Comparison of ENCODE assay signal across 23 mouse cellular contexts in the genomic region with DNA sequence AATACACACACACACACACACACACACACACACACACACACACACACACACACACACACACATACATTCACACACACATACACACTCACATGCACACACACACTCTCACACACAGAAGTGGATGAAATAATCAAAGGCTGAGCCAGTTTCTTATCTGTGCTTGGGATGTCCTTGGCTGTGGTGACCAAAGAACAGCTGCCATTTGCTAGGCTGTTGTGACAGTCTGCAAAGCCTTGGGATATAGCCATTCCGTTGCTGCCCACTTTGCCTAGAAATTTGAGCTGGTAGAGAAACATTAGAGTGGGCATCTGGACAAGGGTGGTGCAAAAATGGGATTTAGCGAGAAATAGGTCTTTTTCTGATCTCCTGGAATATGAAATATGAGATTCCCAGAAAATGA. TPM values are rescaled to one million over a fixed set of nuclear protein-coding genes. Genes with fewer than 3 reads are reported as not detected.
DNase-seq lines count a peak whose midpoint lies in the region; ATAC-seq and TF ChIP-seq lines count a peak whose summit lies in the region.
"Had no signal": no experiment of that assay in that cellular context is flagged by ENCODE, and none has a peak within 500 bp of the region (broad histone marks: within the 10 kb centered on the region; RNA-seq: fewer than 3 reads in every experiment).

No protein-coding gene starts in this region.

- no peak overlapping the region for H3K27ac ChIP-seq in heart, postnatal 0 days (ENCODE audit: low read depth)
- no peak overlapping the region for H3K27ac ChIP-seq in heart, embryonic 10.5 days
- H3K27ac ChIP-seq: embryonic facial prominence, embryonic 13.5 days; gastrocnemius, adult 2 months; hindbrain, embryonic 10.5 days; liver, embryonic 14.5 days; midbrain, embryonic 15.5 days had no signal

- H3K36me3 ChIP-seq in heart, postnatal 0 days (replicated peaks; ENCODE audit: control insufficient read depth, insufficient read depth, low read length) = no peaks in the 10 kb centered on the region
- H3K36me3 ChIP-seq in heart, embryonic 10.5 days = no peaks in the 10 kb centered on the region
- H3K36me3 ChIP-seq: embryonic facial prominence, embryonic 13.5 days; hindbrain, embryonic 10.5 days; midbrain, embryonic 15.5 days had no signal

- peak; percentile 67 to 85 for DNase-seq in adrenal gland, adult (ENCODE audit: inconsistent age in 2 of 2, low spot score in 1 of 2)
- no peak for DNase-seq in adrenal gland, postnatal 4 days (ENCODE audit: low spot score in 2 of 2)
- peak; percentile 16 for DNase-seq in heart, postnatal 0 days (ENCODE audit: low spot score)
- no peak for DNase-seq in heart, embryonic 10.5 days (ENCODE audit: low spot score)
- peak; percentile 33 for DNase-seq in testis, postnatal 10 days (ENCODE audit: low spot score)
- DNase-seq in testis, postnatal 14 days (ENCODE audit: low spot score) = no peak
- DNase-seq in embryo, embryonic 10 days (ENCODE audit: low spot score) = no peak
- no peak for DNase-seq in retina, postnatal 1 day
- DNase-seq: cerebellum, adult 9-10 months; gastrocnemius, adult 2 months; kidney, adult 11 months; lung, postnatal 14 days; right cerebral cortex, postnatal 4 days; thymus, postnatal 36 days had no signal

- H3K9ac ChIP-seq in heart, postnatal 0 days (replicated peaks; ENCODE audit: low read depth, low read length) = no peak overlapping the region
- H3K9ac ChIP-seq: embryonic facial prominence, embryonic 13.5 days; liver, embryonic 14.5 days; midbrain, embryonic 15.5 days had no signal

- WGBS in heart, postnatal 0 days = 61% methylated on average over 2 of the region's 2 CpGs
- 76% methylated on average over 2 of the region's 2 CpGs for WGBS in heart, embryonic 10.5 days

- no peak; the same call in 1 of the 2 replicates for ATAC-seq in heart, postnatal 0 days (ENCODE audit: insufficient read depth, low read depth)

- no peak for TF ChIP-seq CTCF in heart, postnatal 0 days (IDR thresholded peaks at IDR 0.05; ENCODE audit: low read depth)

- no peaks in the 10 kb centered on the region for H3K27me3 ChIP-seq in heart, postnatal 0 days (ENCODE audit: control insufficient read depth, insufficient read depth, low read length)
- no peaks in the 10 kb centered on the region for H3K27me3 ChIP-seq in heart, embryonic 10.5 days (ENCODE audit: insufficient read depth, poor library complexity, severe bottlenecking)
- H3K27me3 ChIP-seq: embryonic facial prominence, embryonic 13.5 days; midbrain, embryonic 15.5 days had no signal

- TF ChIP-seq EP300 in heart, postnatal 0 days (IDR thresholded peaks at IDR 0.05; ENCODE audit: low read depth) = no peak

- no peak overlapping the region for H3K4me2 ChIP-seq in heart, postnatal 0 days (ENCODE audit: low read depth, low read length)
- H3K4me2 ChIP-seq: embryonic facial prominence, embryonic 13.5 days; midbrain, embryonic 15.5 days had no signal

- no peak overlapping the region for H3K4me3 ChIP-seq in heart, postnatal 0 days (ENCODE audit: low read depth, low read length)
- no peak overlapping the region for H3K4me3 ChIP-seq in heart, embryonic 10.5 days
- H3K4me3 ChIP-seq: embryonic facial prominence, embryonic 13.5 days; gastrocnemius, adult 2 months; hindbrain, embryonic 10.5 days; midbrain, embryonic 15.5 days had no signal

- H3K9me3 ChIP-seq in heart, postnatal 0 days (replicated peaks; ENCODE audit: control insufficient read depth, low read length) = no peaks in the 10 kb centered on the region
- H3K9me3 ChIP-seq in heart, embryonic 10.5 days = no peaks in the 10 kb centered on the region
- H3K9me3 ChIP-seq: embryonic facial prominence, embryonic 13.5 days; hindbrain, embryonic 10.5 days; midbrain, embryonic 15.5 days had no signal

- H3K4me1 ChIP-seq in heart, postnatal 0 days (ENCODE audit: control insufficient read depth, insufficient read depth) = no peaks in the 10 kb centered on the region
- no peaks in the 10 kb centered on the region for H3K4me1 ChIP-seq in heart, embryonic 10.5 days
- H3K4me1 ChIP-seq: embryonic facial prominence, embryonic 13.5 days had no signal

RNA-seq across cellular contexts. Expression of a gene that starts 32.3 kb away (rescaled TPM):
- under 1 TPM in 1 of 2 experiments, not detected in 1; 0.53 TPM for total RNA-seq in adrenal gland, postnatal 4 days (2021)
- total RNA-seq in heart, postnatal 0 days (2014; rRNA removed; ENCODE audit: low replicate concordance) = 0.23 TPM in 1 of 2 replicates, not detected in the other
- polyA plus RNA-seq in heart, postnatal 0 days (2015; fragmentation: Nextera tagmentation; extraction: Ambion mirVana) = 0.07 TPM in 1 of 2 replicates, not detected in the other
- 0.04 and 0.11 TPM in 2 replicates for polyA plus RNA-seq in heart, embryonic 10.5 days (2016; fragmentation: Nextera tagmentation; extraction: Ambion mirVana)
- total RNA-seq: gastrocnemius, adult 2 months; neutrophil, adult 5-6 weeks had no signal
- polyA plus RNA-seq: cortical plate, adult 2 months; embryonic facial prominence, embryonic 13.5 days; gonadal fat pad, adult 2 months; hindbrain, embryonic 10.5 days; midbrain, embryonic 15.5 days had no signal

RNA-seq across cellular contexts. Expression of a gene that starts 47.6 kb away (rescaled TPM):
- 10 to 100 TPM; 26.8 to 29.7 TPM for total RNA-seq in adrenal gland, postnatal 4 days (2021)
- total RNA-seq in heart, postnatal 0 days (2014; rRNA removed; ENCODE audit: low replicate concordance) = 20.8 and 25.2 TPM in 2 replicates
- polyA plus RNA-seq in heart, postnatal 0 days (2015; fragmentation: Nextera tagmentation; extraction: Ambion mirVana) = 46.9 and 49.0 TPM in 2 replicates
- 22.8 and 26.0 TPM in 2 replicates for polyA plus RNA-seq in heart, embryonic 10.5 days (2016; fragmentation: Nextera tagmentation; extraction: Ambion mirVana)

RNA-seq across cellular contexts. Expression of a gene that starts 51.2 kb away (rescaled TPM):
- under 1 TPM; 0.25 to 0.28 TPM for total RNA-seq in adrenal gland, postnatal 4 days (2021)
- 0.27 and 1.0 TPM in 2 replicates for total RNA-seq in heart, postnatal 0 days (2014; rRNA removed; ENCODE audit: low replicate concordance)
- polyA plus RNA-seq in heart, postnatal 0 days (2015; fragmentation: Nextera tagmentation; extraction: Ambion mirVana) = 0.84 and 0.87 TPM in 2 replicates
- polyA plus RNA-seq in heart, embryonic 10.5 days (2016; fragmentation: Nextera tagmentation; extraction: Ambion mirVana) = not detected in 2 replicates
- total RNA-seq: gastrocnemius, adult 2 months; megakaryocyte-erythroid progenitor cell, adult 5-6 weeks; neutrophil, adult 5-6 weeks had no signal
- polyA plus RNA-seq: large intestine, adult 2 months; liver, embryonic 14.5 days had no signal

Comparison
In these comparisons a context has a peak if more than half of its experiments do, and no peak if none do; other contexts are left out.
1. DNase-seq: peak in adrenal gland, adult (2 of 2), heart, postnatal 0 days (single experiment) and testis, postnatal 10 days (single experiment); none in adrenal gland, postnatal 4 days (0 of 2), heart, embryonic 10.5 days (single experiment), testis, postnatal 14 days (single experiment), embryo, embryonic 10 days (single experiment) and retina, postnatal 1 day (single experiment).